Mouse (Mus musculus) embryonic fibroblast, embryonic 13.5 days (primary cell): ENCODE data around the gene Pnp2.

Source experiments
- CTCF ChIP-seq: IDR thresholded peaks from 2 replicates; pipeline ENCODE4 v1.5.1; 2011; ENCODE audit warnings: mild to moderate bottlenecking, control low read depth, low read length, moderate library complexity, borderline replicate concordance; ENCODE audit not compliant: insufficient read depth
- POLR2A ChIP-seq: IDR thresholded peaks from 2 replicates; pipeline ENCODE4 v1.6.1; 2011; ENCODE audit warnings: low read depth, mild to moderate bottlenecking, control low read depth, low read length, moderate library complexity

DNA sequence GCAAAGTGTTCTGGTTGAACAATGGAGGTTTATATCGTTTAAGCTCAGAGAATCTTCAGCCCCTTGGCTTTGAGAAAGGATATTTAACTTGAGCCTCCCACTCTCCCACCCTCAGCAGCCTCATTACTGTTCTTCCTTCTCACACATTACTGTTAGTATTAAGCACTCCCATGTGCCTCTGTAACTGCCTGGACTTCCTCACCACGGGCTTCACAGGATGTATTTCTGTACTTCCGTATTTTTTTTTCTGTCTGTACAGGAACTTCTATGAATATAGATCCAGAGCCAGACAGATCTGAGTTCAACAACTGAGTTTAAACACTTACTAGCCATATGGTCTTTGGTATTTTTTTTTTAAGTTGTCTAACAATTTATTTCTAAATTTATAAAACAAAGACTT, 41.3 kb downstream of the Pnp2 start:
- TF ChIP-seq POLR2A (no peak), CTCF (no peak)
